Mouse (Mus musculus) lung, postnatal 0 days (tissue): ENCODE data around the gene Ambp.

Experiments
- CTCF ChIP-seq: IDR thresholded peaks from 2 replicates; pipeline ENCODE4 v1.5.1; 2016; ENCODE audit warnings: antibody characterized with exemption, mild to moderate bottlenecking
- EP300 ChIP-seq: IDR thresholded peaks from 2 replicates; pipeline ENCODE4 v1.6.1; 2016; ENCODE audit warnings: antibody characterized with exemption, mild to moderate bottlenecking, control low read depth

GRCm38 (mm10) chr4:63097603-63098002 is 57.0 kb downstream of the Ambp start:
- TF ChIP-seq CTCF, result no peak
- TF ChIP-seq EP300, result no peak
